Mouse (Mus musculus): ENCODE measurements at regions not wholly inside any gene's neighbourhood (a gene's known extent, or its start where the extent isn't known, plus 50 kb on each side); places are given as distances from the start of the nearest gene placed in this dataset.

- Histone ChIP-seq H3K9ac (ENCODE audit: insufficient read depth, low read depth) (no peak overlapping the region), H3K4me1 (ENCODE audit: control insufficient read depth in 1 of 2, insufficient read depth in 2 of 2) (peaks cover 25 to 46% of the 10 kb centered on the region in 2 experiments; a peak in 3 of 4 replicates), H3K27ac (ENCODE audit: insufficient read depth, low read depth) (no peak overlapping the region), H3K79me2 (replicated peaks; ENCODE audit: control insufficient read depth, extremely low read depth, insufficient read depth, poor library complexity, severe bottlenecking) (no peaks in the 10 kb centered on the region), H3K9me3 (replicated peaks; ENCODE audit: low read length) (no peaks in the 10 kb centered on the region), H3K4me3 (replicated peaks in 1 of 3; ENCODE audit: low read depth in 2 of 3, low read length in 2 of 3, poor library complexity in 1 of 3) (no peak overlapping the region), H3K27me3 (replicated peaks) (no peaks in the 10 kb centered on the region), H3K4me2 (ENCODE audit: insufficient read depth, low read depth, poor library complexity, severe bottlenecking) (no peak overlapping the region), H3K36me3 (replicated peaks in 1 of 2; ENCODE audit: control insufficient read depth in 1 of 2, insufficient read depth in 1 of 2, low read length in 1 of 2) (no peaks in the 10 kb centered on the region)
- DNase-seq (ENCODE audit: extremely low read depth): peak; percentile 91
- in situ Hi-C loops (cut with MboI; ENCODE audit: low pct_ligation_motif_present, low pct_unique_long_range_greater_than_20kb, low sequenced_read_pairs): loop anchor here (10.0 kb wide), 2 partner anchors 54 to 134 kb away; no protein-coding TSS in a partner anchor
- TF ChIP-seq SMC3 (IDR thresholded peaks at IDR 0.05; ENCODE audit: low read depth, low read length): peak; percentile 97
- TF ChIP-seq CTCF (conservative IDR thresholded peaks at IDR 0.05 in 1 of 2, IDR thresholded peaks at IDR 0.05 in 1 of 2; ENCODE audit: low read depth in 2 of 2, low read length in 2 of 2): peak; percentile 98
- no peak for TF ChIP-seq TCF12 (IDR thresholded peaks at IDR 0.05; ENCODE audit: low read depth, low read length)
- no peak for TF ChIP-seq UBTF (IDR thresholded peaks at IDR 0.05; ENCODE audit: low read depth, low read length)
- TF ChIP-seq ZC3H11A (IDR thresholded peaks at IDR 0.05; ENCODE audit: low read depth, low read length): peak; percentile 63
- peak; percentile 100 for TF ChIP-seq RAD21 (IDR thresholded peaks at IDR 0.05; ENCODE audit: low read depth, low read length)
- TF ChIP-seq IRF4 (IDR thresholded peaks at IDR 0.05; ENCODE audit: low read depth, low read length): peak; percentile 9; the same call in 1 of the 2 replicates
- dilution Hi-C loops (cut with MboI; ENCODE audit: extremely low pct_ligation_motif_present, extremely low pct_unique_long_range_greater_than_20kb, low sequenced_read_pairs): no loop called here
Observed at GRCm38 (mm10) chr11:43348571-43348970, 77.5 kb downstream of the Pttg1 start.

GRCm38 (mm10) chr11:43346489-43346888 lies 79.6 kb downstream of the Pttg1 start:
- no peak for DNase-seq (ENCODE audit: extremely low read depth)
- H3K4me3 ChIP-seq (replicated peaks in 1 of 3; ENCODE audit: low read depth in 2 of 3, low read length in 2 of 3, poor library complexity in 1 of 3): no peak overlapping the region
- no peak overlapping the region for H3K9ac ChIP-seq (ENCODE audit: insufficient read depth, low read depth)
- no peaks in the 10 kb centered on the region for H3K36me3 ChIP-seq (replicated peaks in 1 of 2; ENCODE audit: control insufficient read depth in 1 of 2, insufficient read depth in 1 of 2, low read length in 1 of 2)
- in situ Hi-C loops (cut with MboI; ENCODE audit: low pct_ligation_motif_present, low pct_unique_long_range_greater_than_20kb, low sequenced_read_pairs): loop anchor here (10.0 kb wide), 2 partner anchors 52 to 132 kb away; no protein-coding TSS in a partner anchor
- H3K9me3 ChIP-seq (replicated peaks; ENCODE audit: low read length): no peaks in the 10 kb centered on the region
- H3K27ac ChIP-seq (ENCODE audit: insufficient read depth, low read depth): no peak overlapping the region
- H3K4me2 ChIP-seq (ENCODE audit: insufficient read depth, low read depth, poor library complexity, severe bottlenecking): no peak overlapping the region
- H3K27me3 ChIP-seq (replicated peaks): no peaks in the 10 kb centered on the region
- dilution Hi-C loops (cut with MboI; ENCODE audit: extremely low pct_ligation_motif_present, extremely low pct_unique_long_range_greater_than_20kb, low sequenced_read_pairs): no loop called here
- peak; percentile 10 to 27; a peak in 1 of 4 replicates for TF ChIP-seq CTCF (conservative IDR thresholded peaks at IDR 0.05 in 1 of 2, IDR thresholded peaks at IDR 0.05 in 1 of 2; ENCODE audit: low read depth in 2 of 2, low read length in 2 of 2)
- TF ChIP-seq HCFC1 (IDR thresholded peaks at IDR 0.05; ENCODE audit: low read depth, low read length): no peak
- TF ChIP-seq ELF1 (IDR thresholded peaks at IDR 0.05; ENCODE audit: low read depth, low read length): no peak
- TF ChIP-seq UBTF (IDR thresholded peaks at IDR 0.05; ENCODE audit: low read depth, low read length): no peak
- TF ChIP-seq IRF4 (IDR thresholded peaks at IDR 0.05; ENCODE audit: low read depth, low read length): no peak
- peak; percentile 23 for TF ChIP-seq RAD21 (IDR thresholded peaks at IDR 0.05; ENCODE audit: low read depth, low read length)
- peaks cover 11 to 39% of the 10 kb centered on the region in 2 experiments; a peak in 3 of 4 replicates for H3K4me1 ChIP-seq (ENCODE audit: control insufficient read depth in 1 of 2, insufficient read depth in 2 of 2)
- H3K79me2 ChIP-seq (replicated peaks; ENCODE audit: control insufficient read depth, extremely low read depth, insufficient read depth, poor library complexity, severe bottlenecking): no peaks in the 10 kb centered on the region

DNA sequence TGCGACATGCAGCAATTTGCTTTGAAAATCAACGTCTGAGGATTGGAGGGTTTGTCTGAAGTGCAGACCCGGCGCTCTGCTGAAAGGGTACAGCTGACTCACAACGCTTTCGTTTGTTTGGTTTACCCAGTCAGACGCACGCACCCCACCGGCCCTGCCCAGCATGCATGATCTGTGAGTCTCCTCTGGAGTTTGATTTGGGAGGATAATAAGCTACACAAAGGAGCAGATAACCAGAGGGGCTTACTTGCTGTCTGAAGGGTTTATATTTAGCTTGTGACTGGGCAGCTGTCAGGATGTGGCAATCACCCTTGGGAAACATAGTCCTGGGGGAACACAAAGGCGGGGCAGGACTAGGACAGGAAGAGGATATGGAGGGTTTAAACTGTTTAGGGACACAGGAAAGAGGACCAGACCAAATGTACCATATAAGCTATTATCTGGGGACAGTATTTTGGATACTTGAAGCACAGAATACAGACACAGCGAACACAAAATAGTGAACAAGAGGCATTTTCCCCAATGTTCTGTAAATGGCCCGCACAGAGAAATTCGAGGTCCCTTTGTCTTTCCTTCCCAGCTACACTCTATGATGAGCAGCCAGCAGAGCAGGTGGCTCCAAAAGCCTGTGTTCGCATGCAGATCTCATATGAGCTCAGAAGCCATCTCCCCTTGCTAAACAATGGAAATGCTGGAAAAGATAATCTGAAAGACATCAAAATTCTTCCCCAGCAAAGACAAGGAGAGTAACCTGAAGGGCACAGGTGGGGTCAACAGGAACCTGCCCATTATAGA lies 81.1 kb downstream of the Pttg1 start:
- H3K4me1 ChIP-seq (ENCODE audit: control insufficient read depth in 1 of 2, insufficient read depth in 2 of 2): peaks cover 9 to 35% of the 10 kb centered on the region in 2 experiments; a peak in 3 of 4 replicates
- no peaks in the 10 kb centered on the region for H3K79me2 ChIP-seq (replicated peaks; ENCODE audit: control insufficient read depth, extremely low read depth, insufficient read depth, poor library complexity, severe bottlenecking)
- dilution Hi-C loops (cut with MboI; ENCODE audit: extremely low pct_ligation_motif_present, extremely low pct_unique_long_range_greater_than_20kb, low sequenced_read_pairs): no loop called here
- H3K9ac ChIP-seq (ENCODE audit: insufficient read depth, low read depth): no peak overlapping the region
- no peak overlapping the region for H3K4me3 ChIP-seq (replicated peaks in 1 of 3; ENCODE audit: low read depth in 2 of 3, low read length in 2 of 3, poor library complexity in 1 of 3)
- in situ Hi-C loops (cut with MboI; ENCODE audit: low pct_ligation_motif_present, low pct_unique_long_range_greater_than_20kb, low sequenced_read_pairs): loop anchor here (10.0 kb wide), 2 partner anchors 50 to 130 kb away; no protein-coding TSS in a partner anchor
- H3K36me3 ChIP-seq (replicated peaks in 1 of 2; ENCODE audit: control insufficient read depth in 1 of 2, insufficient read depth in 1 of 2, low read length in 1 of 2): no peaks in the 10 kb centered on the region
- TF ChIP-seq KAT2A (IDR thresholded peaks at IDR 0.05; ENCODE audit: insufficient replicate concordance, low read length) (no peak), USF1 (IDR thresholded peaks at IDR 0.05; ENCODE audit: low read depth, low read length) (no peak), MAFK (IDR thresholded peaks at IDR 0.05; ENCODE audit: insufficient replicate concordance, low read length) (no peak), USF2 (conservative IDR thresholded peaks at IDR 0.05; ENCODE audit: low read depth, low read length) (no peak), CHD2 (IDR thresholded peaks at IDR 0.05; ENCODE audit: low read length) (no peak), POLR2AphosphoS2 (IDR thresholded peaks at IDR 0.05; ENCODE audit: low read depth, low read length) (no peak), ELF1 (IDR thresholded peaks at IDR 0.05; ENCODE audit: low read depth, low read length) (no peak), ZNF384 (IDR thresholded peaks at IDR 0.05; ENCODE audit: low read depth, low read length) (no peak), BHLHE40 (IDR thresholded peaks at IDR 0.05; ENCODE audit: low read depth, low read length) (no peak), MAZ (IDR thresholded peaks at IDR 0.05; ENCODE audit: low read depth, low read length) (no peak), E2F4 (IDR thresholded peaks at IDR 0.05; ENCODE audit: insufficient replicate concordance, low read depth, low read length) (no peak), NRF1 (IDR thresholded peaks at IDR 0.05; ENCODE audit: low read depth, low read length) (no peak), HCFC1 (IDR thresholded peaks at IDR 0.05; ENCODE audit: low read depth, low read length) (no peak), MXI1 (IDR thresholded peaks at IDR 0.05; ENCODE audit: low read depth, low read length) (no peak)
- H3K9me3 ChIP-seq (replicated peaks; ENCODE audit: low read length): no peaks in the 10 kb centered on the region
- no peaks in the 10 kb centered on the region for H3K27me3 ChIP-seq (replicated peaks)
- no peak overlapping the region for H3K4me2 ChIP-seq (ENCODE audit: insufficient read depth, low read depth, poor library complexity, severe bottlenecking)
- no peak overlapping the region for H3K27ac ChIP-seq (ENCODE audit: insufficient read depth, low read depth)
- no peak for DNase-seq (ENCODE audit: extremely low read depth)
